Comparison of ENCODE assay signal across 18 mouse cellular contexts in genomic region chr15:5118626-5119025, GRCm38 (mm10). TPM values are rescaled to one million over a fixed set of nuclear protein-coding genes. Genes with fewer than 3 reads are reported as not detected.
A peak's percentile ranks its signal among the peaks of the same experiment; 100 is the strongest.
DNase-seq lines count a peak whose midpoint lies in the region; ATAC-seq and TF ChIP-seq lines count a peak whose summit lies in the region.
"Had no signal": no experiment of that assay in that cellular context is flagged by ENCODE, and none has a peak within 500 bp of the region (broad histone marks: within the 10 kb centered on the region; RNA-seq: fewer than 3 reads in every experiment).

No protein-coding gene starts in this region.

- peaks cover 58% of the 10 kb centered on the region for H3K4me1 ChIP-seq in erythroblast, embryonic 14.5 days (ENCODE audit: control insufficient read depth)
- peaks cover 28% of the 10 kb centered on the region for H3K4me1 ChIP-seq in kidney, embryonic 15.5 days
- H3K4me1 ChIP-seq in ES-E14 (ENCODE audit: control insufficient read depth in 2 of 2, insufficient read depth in 2 of 2, low read length in 2 of 2, poor library complexity in 1 of 2): peaks cover 2 to 3% of the 10 kb centered on the region in 2 experiments; a peak in 1 of 4 replicates
- H3K4me1 ChIP-seq in liver, embryonic 13.5 days (replicated peaks): peaks cover 58% of the 10 kb centered on the region

- 0 out of 2 replicates have a peak overlapping the region, but pooled peaks have one; percentile 75 for H3K4me2 ChIP-seq in kidney, embryonic 15.5 days
- peak overlapping the region; percentile 93 for H3K4me2 ChIP-seq in liver, embryonic 13.5 days

- no peak overlapping the region for H3K27ac ChIP-seq in kidney, embryonic 15.5 days
- H3K27ac ChIP-seq in ES-E14 (ENCODE audit: insufficient read depth, low read depth, low read length, poor library complexity, severe bottlenecking): no peak overlapping the region
- H3K27ac ChIP-seq in liver, embryonic 13.5 days: peak overlapping the region; percentile 58
- H3K27ac ChIP-seq: hindbrain, embryonic 15.5 days; stomach, embryonic 15.5 days had no signal

- H3K4me3 ChIP-seq in erythroblast, embryonic 14.5 days (replicated peaks): peak overlapping the region; percentile 79
- no peak overlapping the region for H3K4me3 ChIP-seq in kidney, embryonic 15.5 days (replicated peaks)
- H3K4me3 ChIP-seq in ES-E14 (ENCODE audit: insufficient read depth in 1 of 2, low read depth in 1 of 2, low read length in 2 of 2, poor library complexity in 1 of 2, severe bottlenecking in 1 of 2): peak overlapping the region; percentile 96 to 98
- H3K4me3 ChIP-seq in liver, embryonic 13.5 days (replicated peaks): peak overlapping the region; percentile 84

- peaks cover 69% of the 10 kb centered on the region for H3K36me3 ChIP-seq in erythroblast, embryonic 14.5 days (ENCODE audit: control insufficient read depth)
- H3K36me3 ChIP-seq in kidney, embryonic 15.5 days: peaks cover 62% of the 10 kb centered on the region
- H3K36me3 ChIP-seq in ES-E14 (ENCODE audit: control insufficient read depth, insufficient read depth, low read length, poor library complexity, severe bottlenecking): peaks cover 48% of the 10 kb centered on the region
- peaks cover 65% of the 10 kb centered on the region for H3K36me3 ChIP-seq in liver, embryonic 13.5 days

- H3K9ac ChIP-seq in kidney, embryonic 15.5 days: peak overlapping the region; percentile 4; the same call in 1 of the 2 replicates
- peak overlapping the region; percentile 73; the same call in 1 of the 2 replicates for H3K9ac ChIP-seq in ES-E14 (ENCODE audit: insufficient read depth, low read depth, low read length, poor library complexity, severe bottlenecking)
- H3K9ac ChIP-seq in liver, embryonic 13.5 days: peak overlapping the region; percentile 93
- H3K9ac ChIP-seq: stomach, embryonic 15.5 days had no signal

- ATAC-seq in erythroblast, adult 5-6 weeks (replicated peaks; ENCODE audit: low FRiP score, poor library complexity, severe bottlenecking): no peak
- no peak for ATAC-seq in kidney, embryonic 15.5 days (replicated peaks; ENCODE audit: low FRiP score)
- no peak for ATAC-seq in liver, embryonic 13.5 days (ENCODE audit: low read depth)
- ATAC-seq: forebrain, embryonic 16.5 days; midbrain, embryonic 16.5 days had no signal

- in situ Hi-C loops in ES-E14 (cut with MboI; ENCODE audit: low sequenced_read_pairs in 2 of 2, unreplicated experiment in 2 of 2): no loop called here

- H3K9me3 ChIP-seq in erythroblast, embryonic 14.5 days (ENCODE audit: control insufficient read depth, low read length): no peaks in the 10 kb centered on the region
- H3K9me3 ChIP-seq in kidney, embryonic 15.5 days (replicated peaks): no peaks in the 10 kb centered on the region
- no peaks in the 10 kb centered on the region for H3K9me3 ChIP-seq in ES-E14 (ENCODE audit: control insufficient read depth, insufficient read depth, low read depth, low read length)
- no peaks in the 10 kb centered on the region for H3K9me3 ChIP-seq in liver, embryonic 13.5 days (replicated peaks)
- H3K9me3 ChIP-seq: hindbrain, embryonic 15.5 days; stomach, embryonic 15.5 days had no signal

- WGBS in kidney, embryonic 15.5 days: 91% methylated on average over 9 of the region's 9 CpGs
- whole genome bisulfite sequencing in liver, embryonic 13.5 days (ENCODE audit: insufficient replicate concordance): 62% methylated on average over 9 of the region's 9 CpGs

- H3K27me3 ChIP-seq in erythroblast, embryonic 14.5 days (ENCODE audit: control insufficient read depth): no peaks in the 10 kb centered on the region
- H3K27me3 ChIP-seq in kidney, embryonic 15.5 days: no peaks in the 10 kb centered on the region
- no peaks in the 10 kb centered on the region for H3K27me3 ChIP-seq in liver, embryonic 13.5 days
- H3K27me3 ChIP-seq: hindbrain, embryonic 15.5 days; stomach, embryonic 15.5 days had no signal

- no peak for DNase-seq in kidney, postnatal 10 days
- DNase-seq in ES-E14 (ENCODE audit: low read depth, low spot score): no peak
- DNase-seq in liver, embryonic 13.5 days: no peak
- DNase-seq in adrenal gland, postnatal 14 days: no peak
- DNase-seq in ovary, postnatal 14 days (ENCODE audit: low spot score): no peak
- DNase-seq: cerebellum, adult 9-11 months; embryo, embryonic 11 days; kidney, adult 18-20 months; lung, adult 18-20 months; right cerebral cortex, postnatal 14 days; thymus, adult 2 months had no signal

TF ChIP-seq in ES-E14, 5 proteins besides CTCF, POLR2A, EP300 and RAD21:
- TF ChIP-seq HCFC1 (IDR thresholded peaks at IDR 0.05; ENCODE audit: borderline replicate concordance, insufficient read depth, low read length) (no peak), ZC3H11A (IDR thresholded peaks at IDR 0.05; ENCODE audit: borderline replicate concordance, low read depth, low read length) (no peak), CHD2 (IDR thresholded peaks at IDR 0.05; ENCODE audit: low read depth, low read length) (no peak), MAFK (IDR thresholded peaks at IDR 0.05; ENCODE audit: insufficient read depth, low read depth, low read length) (no peak), ZNF384 (IDR thresholded peaks at IDR 0.05; ENCODE audit: low read depth, low read length) (no peak)
TF ChIP-seq in ES-E14: peak in this region for 0.

RNA-seq across cellular contexts. Expression of gene Rpl37, which starts 2.2 kb away (rescaled TPM):
- polyA plus RNA-seq in erythroblast, embryonic 14.5 days (2012): 12.6 and 13.1 TPM in 2 replicates
- total RNA-seq in erythroblast, adult 5-6 weeks (2015; ENCODE audit: low replicate concordance): 167 and 232 TPM in 2 replicates
- 170 and 249 TPM in 2 replicates for total RNA-seq in erythroblast, adult 5-6 weeks (2017; ENCODE audit: low replicate concordance)
- 602 and 688 TPM in 2 replicates for polyA plus RNA-seq in kidney, embryonic 15.5 days (2015; fragmentation: Nextera tagmentation; extraction: Ambion mirVana)
- 1,373 and 1,829 TPM in 2 replicates for total RNA-seq in ES-E14 (2012; rRNA removed)
- polyA plus RNA-seq in liver, embryonic 13.5 days (2015; fragmentation: Nextera tagmentation; extraction: Ambion mirVana): 482 and 499 TPM in 2 replicates
- 366 and 383 TPM in 2 replicates for total RNA-seq in adrenal gland, postnatal 14 days (2021)

RNA-seq across cellular contexts. Expression of gene Card6, which starts 10.3 kb away (rescaled TPM):
- 0.01 TPM in 2 replicates for polyA plus RNA-seq in erythroblast, embryonic 14.5 days (2012)
- total RNA-seq in erythroblast, adult 5-6 weeks (2015; ENCODE audit: low replicate concordance): 1.7 TPM in 1 of 2 replicates, not detected in the other
- 0.42 and 1.3 TPM in 2 replicates for total RNA-seq in erythroblast, adult 5-6 weeks (2017; ENCODE audit: low replicate concordance)
- polyA plus RNA-seq in kidney, embryonic 15.5 days (2015; fragmentation: Nextera tagmentation; extraction: Ambion mirVana): 1.8 and 2.1 TPM in 2 replicates
- total RNA-seq in ES-E14 (2012; rRNA removed): 0.18 and 0.37 TPM in 2 replicates
- 0.41 and 0.98 TPM in 2 replicates for polyA plus RNA-seq in liver, embryonic 13.5 days (2015; fragmentation: Nextera tagmentation; extraction: Ambion mirVana)
- total RNA-seq in adrenal gland, postnatal 14 days (2021): 9.0 and 12.1 TPM in 2 replicates

RNA-seq across cellular contexts. Expression of gene Prkaa1, which starts 25.0 kb away (rescaled TPM):
- 0.23 and 0.25 TPM in 2 replicates for polyA plus RNA-seq in erythroblast, embryonic 14.5 days (2012)
- total RNA-seq in erythroblast, adult 5-6 weeks (2015; ENCODE audit: low replicate concordance): 13.6 and 19.8 TPM in 2 replicates
- 12.0 and 14.8 TPM in 2 replicates for total RNA-seq in erythroblast, adult 5-6 weeks (2017; ENCODE audit: low replicate concordance)
- 22.6 and 23.7 TPM in 2 replicates for polyA plus RNA-seq in kidney, embryonic 15.5 days (2015; fragmentation: Nextera tagmentation; extraction: Ambion mirVana)
- total RNA-seq in ES-E14 (2012; rRNA removed): 9.7 and 12.9 TPM in 2 replicates
- 13.9 and 20.1 TPM in 2 replicates for polyA plus RNA-seq in liver, embryonic 13.5 days (2015; fragmentation: Nextera tagmentation; extraction: Ambion mirVana)
- total RNA-seq in adrenal gland, postnatal 14 days (2021): 32.3 and 33.7 TPM in 2 replicates

RNA-seq across cellular contexts. Expression of gene C7, which starts 55.1 kb away (rescaled TPM):
- polyA plus RNA-seq in erythroblast, embryonic 14.5 days (2012): not detected in 2 replicates
- not detected in 2 replicates for total RNA-seq in erythroblast, adult 5-6 weeks (2015; ENCODE audit: low replicate concordance)
- total RNA-seq in erythroblast, adult 5-6 weeks (2017; ENCODE audit: low replicate concordance): not detected in 2 replicates
- polyA plus RNA-seq in kidney, embryonic 15.5 days (2015; fragmentation: Nextera tagmentation; extraction: Ambion mirVana): 0.08 and 0.18 TPM in 2 replicates
- 0.16 and 0.18 TPM in 2 replicates for total RNA-seq in ES-E14 (2012; rRNA removed)
- not detected in 2 replicates for polyA plus RNA-seq in liver, embryonic 13.5 days (2015; fragmentation: Nextera tagmentation; extraction: Ambion mirVana)
- total RNA-seq in adrenal gland, postnatal 14 days (2021): 6.2 and 7.6 TPM in 2 replicates
- polyA plus RNA-seq: stomach, embryonic 15.5 days had no signal

Comparison
In these comparisons a context has a peak if more than half of its experiments do, and no peak if none do; other contexts are left out.
1. H3K9ac ChIP-seq: peak in every context shown above with its lines; median percentile 93 in liver, embryonic 13.5 days; 73 in ES-E14; 4 in kidney, embryonic 15.5 days.